Mouse (Mus musculus): ENCODE results near the gene Smc6.

Smc6 gene

GRCm38 (mm10) chr12:11266282-11266985, 748 bp downstream of the Smc6 start:
- TF ChIP-seq GATA4 (IDR thresholded peaks at IDR 0.05; ENCODE audit: insufficient replicate concordance, low read length) = no peak

- no peak for TF ChIP-seq GATA4 (IDR thresholded peaks at IDR 0.05; ENCODE audit: insufficient replicate concordance, low read length)
Measured at GRCm38 (mm10) chr12:11267030-11267429, 1.3 kb downstream of the Smc6 start.

- TF ChIP-seq GATA4 (IDR thresholded peaks at IDR 0.05; ENCODE audit: insufficient replicate concordance, low read length) = no peak
Measured at GRCm38 (mm10) chr12:11272568-11272967, 6.9 kb downstream of the Smc6 start.

DNA sequence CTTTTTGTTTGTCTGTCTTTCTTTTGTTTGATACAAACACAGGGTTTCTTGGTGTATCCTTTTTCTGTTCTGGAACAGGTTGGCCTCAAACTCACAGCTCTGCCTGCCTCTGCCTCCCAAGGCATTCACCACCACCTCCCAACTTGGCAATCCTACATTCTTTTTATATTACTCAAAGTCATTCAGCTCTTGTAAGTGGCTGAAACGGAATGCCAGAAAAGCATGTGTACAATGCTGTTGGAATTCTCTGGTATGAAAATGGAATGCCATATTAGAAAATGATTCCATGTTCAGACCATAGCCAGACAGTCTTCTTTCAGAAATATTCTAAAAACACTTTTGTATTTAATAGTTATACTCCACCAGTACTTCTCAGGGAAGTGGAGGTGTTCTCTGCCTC, 7.5 kb downstream of the Smc6 start:
- no peak for TF ChIP-seq GATA4 (IDR thresholded peaks at IDR 0.05; ENCODE audit: insufficient replicate concordance, low read length)

GRCm38 (mm10) chr12:11276632-11277031, 10.9 kb downstream of the Smc6 start:
- TF ChIP-seq GATA4 (IDR thresholded peaks at IDR 0.05; ENCODE audit: insufficient replicate concordance, low read length) = no peak

- TF ChIP-seq GATA4 (IDR thresholded peaks at IDR 0.05; ENCODE audit: insufficient replicate concordance, low read length) = no peak
Measured at GRCm38 (mm10) chr12:11277207-11277606, 11.5 kb downstream of the Smc6 start.

GRCm38 (mm10) chr12:11279886-11280285, 14.2 kb downstream of the Smc6 start:
- no peak for TF ChIP-seq GATA4 (IDR thresholded peaks at IDR 0.05; ENCODE audit: insufficient replicate concordance, low read length)

DNA sequence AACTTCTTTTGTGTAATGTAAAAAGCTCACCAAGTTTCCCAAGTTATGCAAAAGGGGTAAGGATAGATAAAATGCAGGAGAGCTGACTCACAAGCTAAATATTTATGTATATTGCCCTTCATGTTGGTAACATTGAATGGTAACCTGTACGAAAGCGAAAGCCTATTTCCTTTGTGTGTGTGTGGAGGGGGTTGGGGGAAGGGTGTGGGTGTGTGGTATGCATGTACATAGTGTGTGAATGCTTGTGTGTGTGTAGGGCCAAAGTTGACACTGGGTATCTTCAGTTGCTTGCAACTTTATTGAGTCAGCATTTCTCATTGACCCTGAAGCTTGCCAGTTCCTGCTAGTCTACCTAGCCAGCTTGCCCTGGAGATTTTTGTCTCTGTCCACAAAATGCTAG, 15.9 kb downstream of the Smc6 start:
- TF ChIP-seq GATA4 (IDR thresholded peaks at IDR 0.05; ENCODE audit: insufficient replicate concordance, low read length) = no peak

DNA sequence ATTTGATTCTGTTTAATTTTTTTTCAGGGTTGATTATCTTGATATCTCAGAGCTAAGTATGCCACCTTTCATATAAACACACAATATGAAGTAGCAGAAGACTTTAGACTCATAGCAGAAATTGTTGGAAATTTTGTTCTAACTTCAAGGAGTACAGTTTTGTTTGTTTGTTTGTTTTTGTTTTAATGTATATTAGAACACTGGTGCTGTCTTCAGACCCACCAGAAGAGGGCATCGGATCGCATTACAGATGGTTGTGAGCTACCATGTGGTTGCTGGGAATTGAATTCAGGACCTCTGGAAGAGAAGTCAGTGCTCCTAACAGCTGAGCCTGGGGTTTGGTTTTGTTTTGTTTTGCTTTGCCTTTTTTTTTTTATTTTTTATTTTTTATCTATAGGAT, 20.7 kb downstream of the Smc6 start:
- no peak for TF ChIP-seq GATA4 (IDR thresholded peaks at IDR 0.05; ENCODE audit: insufficient replicate concordance, low read length)

DNA sequence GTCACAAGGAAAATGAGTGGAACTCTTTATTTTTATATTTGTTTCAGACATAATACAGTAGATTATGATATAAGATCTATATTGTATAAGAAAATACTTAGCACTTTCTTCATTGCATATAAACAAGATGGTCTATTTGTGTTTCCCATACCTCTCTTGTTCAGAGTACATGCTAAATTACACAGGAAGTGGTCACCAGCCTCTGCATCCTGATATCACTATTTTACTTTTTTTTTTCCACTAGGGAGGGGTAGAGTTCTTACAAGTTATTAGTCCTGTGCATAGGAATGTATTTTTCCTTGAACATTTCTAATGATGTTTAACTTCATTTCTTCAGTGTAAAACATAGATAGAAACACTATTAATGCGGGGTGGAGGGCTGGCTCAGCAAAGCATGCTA, 35.2 kb downstream of the Smc6 start:
- TF ChIP-seq GATA4 (IDR thresholded peaks at IDR 0.05; ENCODE audit: insufficient replicate concordance, low read length) = no peak

DNA sequence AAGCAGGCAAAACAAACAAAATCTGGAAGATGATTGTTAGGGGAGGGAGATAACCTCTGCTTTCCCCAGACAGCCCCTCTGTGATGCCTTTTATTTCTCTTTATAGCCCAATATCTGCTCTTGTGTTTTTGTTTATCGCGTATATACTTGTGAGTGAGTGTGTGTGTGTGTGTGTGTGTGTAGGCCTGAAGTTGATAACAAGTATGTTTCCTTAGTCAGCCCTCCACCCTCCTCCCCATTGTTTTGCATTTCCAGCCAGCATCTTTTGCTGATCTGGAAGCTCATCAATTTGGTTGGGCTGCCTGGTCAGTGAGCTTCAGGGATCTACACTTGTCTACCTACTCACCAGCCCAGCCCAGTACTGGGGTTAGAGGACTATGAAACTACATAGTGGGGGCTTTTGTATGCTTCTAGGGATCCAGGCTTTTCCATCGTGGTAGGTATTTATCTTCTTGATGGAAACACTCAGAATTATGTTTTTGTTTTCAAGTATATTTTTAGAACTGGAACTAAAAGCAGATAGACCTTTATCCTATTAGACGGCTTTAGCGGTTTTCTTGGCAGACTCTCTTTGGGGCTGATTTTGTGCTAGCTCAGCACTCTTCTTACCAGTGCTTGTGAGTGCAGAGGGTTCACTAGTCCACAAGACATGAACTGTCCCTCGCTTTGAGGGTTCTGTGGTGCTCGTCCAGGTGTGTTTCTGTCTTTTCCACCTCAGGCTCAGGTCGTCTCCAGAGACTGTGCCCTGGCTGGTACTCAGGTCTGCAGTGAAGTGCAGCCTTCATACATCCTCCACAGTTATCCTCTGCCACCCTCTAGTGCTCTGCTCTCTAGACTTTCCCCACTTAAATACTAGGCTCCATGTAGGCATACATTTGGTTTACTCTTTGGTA, 41.3 kb downstream of the Smc6 start:
- TF ChIP-seq GATA4 (IDR thresholded peaks at IDR 0.05; ENCODE audit: insufficient replicate concordance, low read length) = peak; percentile 90

- TF ChIP-seq GATA4 (IDR thresholded peaks at IDR 0.05; ENCODE audit: insufficient replicate concordance, low read length) = no peak
Measured at GRCm38 (mm10) chr12:11311106-11311505, 45.4 kb downstream of the Smc6 start.

DNA sequence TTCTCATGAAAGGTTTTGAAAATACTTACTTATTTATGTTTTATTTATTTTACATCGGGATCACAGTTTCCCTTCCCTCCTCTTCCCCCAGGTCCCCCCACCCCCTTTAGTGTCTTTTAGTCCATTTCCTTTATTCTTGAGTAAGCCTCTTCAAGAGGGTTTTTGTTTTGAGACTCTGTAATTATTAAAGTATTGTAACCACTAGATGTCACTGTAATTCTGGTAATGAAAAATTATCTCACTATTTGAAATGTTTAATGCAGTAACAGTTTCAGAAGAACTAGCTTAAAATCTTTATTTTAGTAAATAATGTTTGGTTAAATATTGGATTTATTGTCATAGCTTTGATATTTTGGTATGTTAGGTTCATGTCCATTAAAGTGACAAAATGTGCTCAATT, 48.2 kb downstream of the Smc6 start:
- TF ChIP-seq GATA4 (IDR thresholded peaks at IDR 0.05; ENCODE audit: insufficient replicate concordance, low read length) = no peak

DNA sequence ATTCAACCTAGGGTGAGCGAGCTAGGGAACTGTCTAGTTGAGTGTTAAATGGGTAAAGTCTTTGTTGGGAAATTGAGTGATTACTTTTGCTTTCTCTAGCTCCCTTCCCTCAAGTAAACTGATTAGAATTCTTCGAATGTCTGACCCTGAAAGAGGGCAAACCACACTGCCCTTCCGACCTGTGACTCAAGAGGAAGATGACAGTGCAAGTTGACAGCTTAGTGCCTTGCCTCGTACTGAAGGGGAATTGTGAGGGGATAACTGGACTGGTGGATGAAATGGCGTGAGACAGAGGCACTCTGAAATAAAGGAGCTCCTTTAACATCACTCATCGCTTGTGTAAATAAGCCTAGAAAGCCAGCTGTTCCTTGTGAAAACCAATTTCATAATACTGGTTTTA, 52.0 kb downstream of the Smc6 start:
- TF ChIP-seq GATA4 (IDR thresholded peaks at IDR 0.05; ENCODE audit: insufficient replicate concordance, low read length) = no peak

DNA sequence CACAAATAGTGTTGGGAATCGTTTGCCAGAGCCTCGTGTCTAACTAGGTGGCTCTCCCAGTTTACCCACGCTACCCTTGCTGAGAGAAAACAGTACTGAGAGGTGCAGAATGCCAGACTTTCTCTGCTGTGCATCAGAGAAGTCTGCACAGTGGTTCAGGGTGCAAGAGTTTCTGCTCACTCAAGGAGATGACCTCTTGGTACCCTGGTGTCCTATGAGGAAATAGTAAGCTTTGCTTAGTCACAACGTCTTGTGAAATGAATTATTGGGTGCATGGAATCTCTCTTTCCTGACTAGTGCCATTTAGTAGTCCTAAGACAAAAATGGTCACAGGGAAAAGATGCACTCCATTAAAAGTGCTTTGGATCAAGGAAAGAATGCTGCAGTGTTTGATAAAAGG, 58.8 kb downstream of the Smc6 start:
- TF ChIP-seq GATA4 (IDR thresholded peaks at IDR 0.05; ENCODE audit: insufficient replicate concordance, low read length) = no peak

DNA sequence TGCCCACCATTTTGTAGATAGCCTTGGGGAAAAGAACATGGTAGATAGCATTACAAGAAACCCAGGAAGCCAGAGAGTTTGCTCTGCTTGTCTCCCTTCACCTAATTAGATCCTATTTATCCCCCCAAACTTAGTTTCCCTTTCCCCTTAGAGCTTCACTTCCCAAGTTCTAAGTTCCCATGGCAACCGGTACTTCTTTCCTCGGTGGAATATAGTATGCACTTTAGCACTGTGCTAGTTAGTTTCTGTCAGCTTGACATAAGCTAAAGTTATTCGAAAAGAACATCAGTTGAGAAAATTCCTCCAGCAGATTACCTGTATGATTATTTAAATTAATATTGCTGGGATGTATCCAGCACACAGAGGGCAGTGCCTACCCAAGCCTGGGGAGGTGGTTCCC, 60.8 kb downstream of the Smc6 start:
- TF ChIP-seq GATA4 (IDR thresholded peaks at IDR 0.05; ENCODE audit: insufficient replicate concordance, low read length) = no peak

Measured in liver, adult (tissue).